Mouse (Mus musculus): ENCODE results near the gene Nsun5. TPM values are rescaled to one million over a fixed set of nuclear protein-coding genes. Genes with fewer than 3 reads are reported as not detected.

Nsun5 gene
- polyA plus RNA-seq, 1 experiment from 2014 or later, result 37.3 TPM

- H3K27me3 ChIP-seq, result no peaks in the 10 kb centered on the region
- H3K4me3 ChIP-seq, result no peak overlapping the region
- H3K4me1 ChIP-seq, result peaks cover 22% of the 10 kb centered on the region
- WGBS, result 34% methylated on average over 8 of the region's 8 CpGs
- no peaks in the 10 kb centered on the region for H3K9me3 ChIP-seq
- H3K9ac ChIP-seq, result no peak overlapping the region
- peak overlapping the region; percentile 57; the same call in 1 of the 2 replicates for H3K27ac ChIP-seq
- no peak overlapping the region for H3K4me2 ChIP-seq
- no peak for ATAC-seq (ENCODE audit: insufficient number of reproducible peaks, low FRiP score, low TSS enrichment, low read depth)
- H3K36me3 ChIP-seq, result peaks cover 88% of the 10 kb centered on the region
Measured at GRCm38 (mm10) chr5:135375167-135375566, 5.4 kb downstream of the Nsun5 start.

- whole genome bisulfite sequencing, result 65% methylated on average over 2 of the region's 2 CpGs
- ATAC-seq (ENCODE audit: insufficient number of reproducible peaks, low FRiP score, low TSS enrichment, low read depth), result no peak
Measured at GRCm38 (mm10) chr5:135376341-135376740, 6.6 kb downstream of the Nsun5 start.

GRCm38 (mm10) chr5:135380681-135381080, 10.9 kb downstream of the Nsun5 start:
- Histone ChIP-seq H3K27ac (no peak overlapping the region), H3K9me3 (no peaks in the 10 kb centered on the region), H3K9ac (no peak overlapping the region), H3K36me3 (peaks cover 100% of the 10 kb centered on the region), H3K4me2 (no peak overlapping the region), H3K27me3 (no peaks in the 10 kb centered on the region), H3K4me3 (no peak overlapping the region), H3K4me1 (no peaks in the 10 kb centered on the region)
- no peak for ATAC-seq (ENCODE audit: insufficient number of reproducible peaks, low FRiP score, low TSS enrichment, low read depth)
- WGBS, result 90% methylated on average over 4 of the region's 4 CpGs

More at GRCm38 (mm10) chr5:135376341-135376740, 6.6 kb downstream of the Nsun5 start:
- peaks cover 97% of the 10 kb centered on the region for H3K36me3 ChIP-seq
- no peaks in the 10 kb centered on the region for H3K27me3 ChIP-seq
- no peak overlapping the region for H3K9ac ChIP-seq
- no peak overlapping the region for H3K27ac ChIP-seq
- H3K9me3 ChIP-seq, result no peaks in the 10 kb centered on the region
- H3K4me1 ChIP-seq, result peaks cover 11% of the 10 kb centered on the region; the same call in 1 of the 2 replicates
- H3K4me2 ChIP-seq, result no peak overlapping the region
- no peak overlapping the region for H3K4me3 ChIP-seq

GRCm38 (mm10) chr5:135381356-135381925, 11.7 kb downstream of the Nsun5 start:
- Histone ChIP-seq H3K36me3 (peaks cover 96% of the 10 kb centered on the region), H3K4me2 (no peak overlapping the region), H3K9ac (no peak overlapping the region), H3K4me1 (no peaks in the 10 kb centered on the region), H3K27ac (no peak overlapping the region), H3K9me3 (no peaks in the 10 kb centered on the region), H3K4me3 (no peak overlapping the region), H3K27me3 (no peaks in the 10 kb centered on the region)
- WGBS, result 91% methylated on average over 10 of the region's 10 CpGs
- ATAC-seq (ENCODE audit: insufficient number of reproducible peaks, low FRiP score, low TSS enrichment, low read depth), result no peak

- Histone ChIP-seq H3K9ac (no peak overlapping the region), H3K4me2 (no peak overlapping the region), H3K27ac (no peak overlapping the region), H3K27me3 (no peaks in the 10 kb centered on the region), H3K4me3 (no peak overlapping the region), H3K4me1 (no peaks in the 10 kb centered on the region), H3K36me3 (peaks cover 96% of the 10 kb centered on the region), H3K9me3 (no peaks in the 10 kb centered on the region)
- ATAC-seq (ENCODE audit: insufficient number of reproducible peaks, low FRiP score, low TSS enrichment, low read depth), result 0 out of 2 replicates have a peak, but pooled peaks have one; percentile 22
- WGBS, result 90% methylated on average over 7 of the region's 7 CpGs
Measured at GRCm38 (mm10) chr5:135382746-135383145, 13.0 kb downstream of the Nsun5 start.

GRCm38 (mm10) chr5:135383771-135384170, 14.0 kb downstream of the Nsun5 start:
- H3K4me1 ChIP-seq, result no peaks in the 10 kb centered on the region
- 79% methylated on average over 10 of the region's 10 CpGs for WGBS
- H3K36me3 ChIP-seq, result peaks cover 96% of the 10 kb centered on the region
- H3K4me2 ChIP-seq, result no peak overlapping the region
- no peaks in the 10 kb centered on the region for H3K27me3 ChIP-seq
- H3K4me3 ChIP-seq, result no peak overlapping the region
- H3K9me3 ChIP-seq, result no peaks in the 10 kb centered on the region
- H3K27ac ChIP-seq, result no peak overlapping the region
- no peak for ATAC-seq (ENCODE audit: insufficient number of reproducible peaks, low FRiP score, low TSS enrichment, low read depth)
- H3K9ac ChIP-seq, result no peak overlapping the region

- no peaks in the 10 kb centered on the region for H3K27me3 ChIP-seq
- H3K27ac ChIP-seq, result peak within 1 kb of the TSS; percentile 90
- peak within 1 kb of the TSS; percentile 99 for H3K4me3 ChIP-seq
- H3K9me3 ChIP-seq, result no peaks in the 10 kb centered on the region
- peak within 1 kb of the TSS; percentile 66 for H3K4me2 ChIP-seq
- H3K9ac ChIP-seq, result peak within 1 kb of the TSS; percentile 96
- ATAC-seq (ENCODE audit: insufficient number of reproducible peaks, low FRiP score, low TSS enrichment, low read depth), result peak; percentile 82
- H3K36me3 ChIP-seq, result peaks cover 27% of the 10 kb centered on the region
- WGBS, result under 1% methylated on average over 88 of the region's 110 CpGs
- H3K4me1 ChIP-seq, result peaks cover 12% of the 10 kb centered on the region
Measured at GRCm38 (mm10) chr5:135394004-135394823, 24.5 kb downstream of the Nsun5 start, which contains the start of gene Pom121. Pom121 (minus strand) TSS chr5:135394546.

- no peak overlapping the region for H3K9ac ChIP-seq
- no peak for ATAC-seq (ENCODE audit: insufficient number of reproducible peaks, low FRiP score, low TSS enrichment, low read depth)
- WGBS, result 50% methylated on average over 5 of the region's 5 CpGs
Measured at GRCm38 (mm10) chr5:135395826-135396225, 26.1 kb downstream of the Nsun5 start.

GRCm38 (mm10) chr5:135399382-135399781, 29.6 kb downstream of the Nsun5 start:
- Histone ChIP-seq H3K4me2 (no peak overlapping the region), H3K27me3 (no peaks in the 10 kb centered on the region), H3K4me3 (no peak overlapping the region), H3K4me1 (peaks cover 3% of the 10 kb centered on the region), H3K9ac (no peak overlapping the region), H3K9me3 (no peaks in the 10 kb centered on the region), H3K27ac (no peak overlapping the region), H3K36me3 (no peaks in the 10 kb centered on the region)
- ATAC-seq (ENCODE audit: insufficient number of reproducible peaks, low FRiP score, low TSS enrichment, low read depth), result no peak
- WGBS, result 66% methylated on average over 6 of the region's 6 CpGs

More at GRCm38 (mm10) chr5:135395826-135396225, 26.1 kb downstream of the Nsun5 start:
- Histone ChIP-seq H3K4me1 (peaks cover 12% of the 10 kb centered on the region), H3K27ac (no peak overlapping the region), H3K27me3 (no peaks in the 10 kb centered on the region), H3K9me3 (no peaks in the 10 kb centered on the region), H3K36me3 (peaks cover 12% of the 10 kb centered on the region), H3K4me2 (no peak overlapping the region), H3K4me3 (no peak overlapping the region)

GRCm38 (mm10) chr5:135400244-135400643, 30.5 kb downstream of the Nsun5 start:
- Histone ChIP-seq H3K27me3 (no peaks in the 10 kb centered on the region), H3K27ac (no peak overlapping the region), H3K4me3 (no peak overlapping the region), H3K9me3 (no peaks in the 10 kb centered on the region), H3K4me2 (no peak overlapping the region), H3K9ac (no peak overlapping the region), H3K4me1 (0 out of 2 replicates have a peak, but pooled peaks cover 3% of the 10 kb centered on the region), H3K36me3 (no peaks in the 10 kb centered on the region)
- no peak for ATAC-seq (ENCODE audit: insufficient number of reproducible peaks, low FRiP score, low TSS enrichment, low read depth)
- 5% methylated on average over 2 of the region's 2 CpGs for WGBS

- 31% methylated on average over 20 of the region's 20 CpGs for WGBS
- ATAC-seq (ENCODE audit: insufficient number of reproducible peaks, low FRiP score, low TSS enrichment, low read depth), result peak; percentile 56; the same call in 1 of the 2 replicates
- Histone ChIP-seq H3K36me3 (peaks cover 9% of the 10 kb centered on the region), H3K9ac (no peak overlapping the region), H3K4me1 (0 out of 2 replicates have a peak, but pooled peaks cover 3% of the 10 kb centered on the region), H3K4me2 (no peak overlapping the region), H3K4me3 (no peak overlapping the region), H3K27ac (no peak overlapping the region), H3K9me3 (no peaks in the 10 kb centered on the region), H3K27me3 (no peaks in the 10 kb centered on the region)
Measured at GRCm38 (mm10) chr5:135404623-135405022, 34.9 kb downstream of the Nsun5 start.

- Histone ChIP-seq H3K4me1 (0 out of 2 replicates have a peak, but pooled peaks cover 3% of the 10 kb centered on the region), H3K27ac (no peak overlapping the region), H3K4me2 (no peak overlapping the region), H3K9ac (no peak overlapping the region), H3K36me3 (peaks cover 17% of the 10 kb centered on the region), H3K9me3 (no peaks in the 10 kb centered on the region), H3K27me3 (no peaks in the 10 kb centered on the region), H3K4me3 (no peak overlapping the region)
- WGBS, result 87% methylated on average over 9 of the region's 9 CpGs
- ATAC-seq (ENCODE audit: insufficient number of reproducible peaks, low FRiP score, low TSS enrichment, low read depth), result no peak
Measured at GRCm38 (mm10) chr5:135405437-135405836, 35.7 kb downstream of the Nsun5 start.
